Comparison of ENCODE assay signal across 8 mouse cellular contexts in genomic region chrX:133688156-133688555, GRCm38 (mm10). TPM values are rescaled to one million over a fixed set of nuclear protein-coding genes. Genes with fewer than 3 reads are reported as not detected.
DNase-seq lines count a peak whose midpoint lies in the region; ATAC-seq lines count a peak whose summit lies in the region.

No protein-coding gene starts in this region.

- H3K4me1 ChIP-seq in liver, embryonic 16.5 days (ENCODE audit: control insufficient read depth, low read depth, low read length) = no peaks in the 10 kb centered on the region

- no peak overlapping the region for H3K27ac ChIP-seq in liver, embryonic 16.5 days (ENCODE audit: low read length)

- no peak for ATAC-seq in liver, embryonic 16.5 days (ENCODE audit: low read depth)

- peak overlapping the region; percentile 40 for H3K4me3 ChIP-seq in liver, embryonic 16.5 days (ENCODE audit: low read depth, low read length)

- no peaks in the 10 kb centered on the region for H3K9me3 ChIP-seq in liver, embryonic 16.5 days (replicated peaks; ENCODE audit: control insufficient read depth, low read length)

- H3K36me3 ChIP-seq in liver, embryonic 16.5 days (ENCODE audit: control insufficient read depth, insufficient read depth) = no peaks in the 10 kb centered on the region

- WGBS in liver, embryonic 16.5 days (ENCODE audit: insufficient replicate concordance) = 13% methylated on average over 25 of the region's 31 CpGs

- peak; percentile 26 to 72 for DNase-seq in adrenal gland, adult (ENCODE audit: inconsistent age in 2 of 2, low spot score in 1 of 2)
- no peak for DNase-seq in adrenal gland, postnatal 10 days
- DNase-seq in right cerebral cortex, postnatal 25 days = peak; percentile 22
- DNase-seq in right cerebral cortex, postnatal 36 days (ENCODE audit: low spot score in 2 of 2) = no peak
- DNase-seq in heart, postnatal 36 days = peak; percentile 20 to 28
- no peak for DNase-seq in urinary bladder, postnatal 10 days (ENCODE audit: low spot score)
- DNase-seq in layer of hippocampus, adult 11-12 months (ENCODE audit: low spot score) = no peak

- intact Hi-C loops in heart, postnatal 36 days (cut with DNase I) = loop anchor here (10.0 kb wide), 1 partner anchor 283 kb away; no protein-coding TSS in a partner anchor

- peak overlapping the region; percentile 56 for H3K4me2 ChIP-seq in liver, embryonic 16.5 days (ENCODE audit: low read depth, low read length)

- no peak overlapping the region for H3K9ac ChIP-seq in liver, embryonic 16.5 days (ENCODE audit: low read depth, low read length)

- H3K27me3 ChIP-seq in liver, embryonic 16.5 days (ENCODE audit: control insufficient read depth, insufficient read depth, low read depth, low read length) = peaks cover 66% of the 10 kb centered on the region

RNA-seq across cellular contexts. Expression of gene Pcdh19, which starts 0.6 kb away (rescaled TPM):
- total RNA-seq in adrenal gland, postnatal 10 days (2021) = 10 to 100 TPM in 1 of 2 experiments, 1 to 10 TPM in 1; 9.5 to 11.4 TPM
- 10 to 100 TPM in 1 of 2 experiments, 1 to 10 TPM in 1; 9.9 to 11.9 TPM for total RNA-seq in heart, postnatal 36 days (2021)
- 0.27 and 0.33 TPM in 2 replicates for polyA plus RNA-seq in liver, embryonic 16.5 days (2015; fragmentation: Nextera tagmentation; extraction: Ambion mirVana)

Comparison
In these comparisons a context has a peak if more than half of its experiments do, and no peak if none do; other contexts are left out.
1. DNase-seq: peak in adrenal gland, adult (2 of 2), right cerebral cortex, postnatal 25 days (single experiment) and heart, postnatal 36 days (2 of 2); none in adrenal gland, postnatal 10 days (single experiment), right cerebral cortex, postnatal 36 days (0 of 2), urinary bladder, postnatal 10 days (single experiment) and layer of hippocampus, adult 11-12 months (single experiment).